Mouse (Mus musculus) cerebellum, adult 9-10 months (tissue): ENCODE measurements around the gene Cox15.
A peak's percentile ranks its signal among the peaks of the same experiment; 100 is the strongest.

Experiments
- DNase-seq: peaks from one replicate; pipeline ENCODE4 v3.0.0; 2022

The Cox15 gene

GRCm38 (mm10) chr19:43752489-43753225, at the start of gene Cox15, which contains the start of gene Cutc:
TSS of gene Cox15 (minus strand) at chr19:43753000.
TSS of gene Cutc (plus strand) at chr19:43752996.
- peak; percentile 95 for DNase-seq

- no peak for DNase-seq
These were observed 48.7 kb upstream of the Cox15 start for GRCm38 (mm10) chr19:43801427-43802051.

DNA sequence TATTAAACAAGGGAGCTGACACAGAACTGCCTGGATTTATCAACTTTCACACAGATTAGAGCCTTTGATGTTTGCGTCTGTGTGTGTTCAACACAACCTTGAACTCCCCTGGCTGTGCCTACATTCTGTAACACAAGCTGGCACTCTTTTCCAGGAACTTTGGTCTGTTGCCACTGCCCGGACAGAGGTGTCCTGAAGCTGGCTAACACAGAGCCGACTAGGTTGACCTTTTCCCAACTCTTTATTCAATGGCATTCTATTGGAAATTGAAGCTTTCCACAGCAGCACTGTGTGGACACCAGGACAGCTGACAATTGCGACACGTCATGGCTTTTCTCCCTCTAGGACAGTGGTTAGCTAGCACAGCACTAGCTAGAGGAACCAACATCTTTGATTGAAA, 44.4 kb upstream of the Cox15 start:
- DNase-seq = no peak

- no peak for DNase-seq
These were observed 42.7 kb upstream of the Cox15 start for GRCm38 (mm10) chr19:43795511-43795910.

DNA sequence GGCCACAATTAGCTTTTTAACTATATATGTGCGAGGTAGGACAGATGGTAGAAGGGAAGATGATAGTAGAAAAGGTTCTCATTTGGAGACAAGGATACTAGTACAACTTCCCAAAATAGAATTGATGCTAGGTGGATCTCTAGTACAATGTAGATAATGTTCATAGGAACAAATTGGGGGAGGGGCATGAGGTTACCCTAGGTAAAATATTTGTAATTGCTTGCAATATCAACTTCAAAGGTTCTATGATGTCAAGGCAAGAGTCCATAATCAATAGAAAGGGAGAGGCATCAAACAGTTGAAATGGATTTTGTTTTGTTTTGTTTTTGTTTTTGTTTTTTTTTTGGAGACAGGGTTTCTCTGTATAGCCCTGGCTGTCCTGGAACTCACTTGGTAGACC, 41.2 kb upstream of the Cox15 start:
- DNase-seq = no peak

- DNase-seq = no peak
These were observed 39.7 kb upstream of the Cox15 start for GRCm38 (mm10) chr19:43792537-43792936.

DNA sequence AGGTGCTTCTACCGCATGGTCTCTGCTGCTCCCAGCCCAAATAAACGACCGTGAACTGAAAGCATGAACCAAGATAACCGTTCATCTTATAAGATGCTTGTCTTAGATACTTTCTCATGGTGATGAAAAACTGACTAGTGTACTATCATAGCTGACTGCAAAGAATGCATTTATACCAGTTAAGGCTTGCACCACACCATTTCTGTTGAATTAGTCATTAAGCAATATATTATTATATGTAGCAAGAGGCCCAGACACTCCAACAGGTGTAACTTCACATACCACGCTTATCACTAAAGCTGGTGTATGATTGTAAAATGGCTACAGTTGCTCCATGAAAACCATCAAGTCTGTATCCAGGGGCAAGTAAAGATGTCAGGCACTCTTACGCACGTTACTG, 37.0 kb upstream of the Cox15 start:
- no peak for DNase-seq

- DNase-seq = no peak
These were observed 33.6 kb upstream of the Cox15 start for GRCm38 (mm10) chr19:43786249-43787026.

DNA sequence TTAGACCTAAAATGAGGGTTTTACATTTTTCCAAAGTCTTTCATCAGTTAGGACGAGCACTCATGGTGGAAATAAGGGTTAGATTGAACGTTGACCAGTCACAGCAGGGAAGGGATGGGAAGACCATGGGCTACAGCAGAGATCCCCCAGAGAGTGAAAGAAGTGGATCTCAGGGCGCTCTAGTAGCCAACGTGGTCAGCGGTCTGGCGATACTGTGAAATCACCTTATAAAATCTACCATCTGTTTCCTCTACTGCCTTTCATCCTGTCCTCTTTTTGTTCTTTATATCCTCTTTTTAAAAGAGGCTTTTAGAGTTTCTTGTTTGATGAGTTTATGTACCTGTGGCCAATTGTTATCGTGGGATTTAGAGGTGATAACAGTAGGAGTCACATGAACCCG, 32.0 kb upstream of the Cox15 start:
- no peak for DNase-seq

- no peak for DNase-seq
These were observed 29.2 kb upstream of the Cox15 start, which contains the start of gene Abcc2 for GRCm38 (mm10) chr19:43781980-43782379. TSS of gene Abcc2 (plus strand) at chr19:43782192.

DNA sequence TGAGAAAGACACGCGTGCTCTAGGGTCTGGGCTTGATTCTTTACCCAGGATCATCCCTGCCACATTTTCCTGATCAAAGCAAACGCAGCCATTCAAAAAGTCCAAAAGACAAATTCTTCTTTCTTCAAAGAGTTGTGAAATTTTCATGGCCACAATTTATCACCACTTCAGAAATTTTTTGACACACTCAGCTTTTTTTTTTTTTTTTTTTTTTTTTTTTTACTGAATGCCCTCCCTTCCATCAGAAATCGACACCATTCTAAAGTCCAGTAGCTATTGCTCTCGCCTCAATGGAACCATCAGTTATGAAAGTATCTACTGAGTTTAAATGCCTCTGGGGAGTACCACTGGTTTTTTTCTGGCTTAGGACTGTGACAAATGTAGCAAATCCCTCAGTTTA, 27.6 kb upstream of the Cox15 start:
- no peak for DNase-seq

GRCm38 (mm10) chr19:43777308-43777707, 24.5 kb upstream of the Cox15 start:
- DNase-seq = no peak

GRCm38 (mm10) chr19:43776561-43776960, 23.8 kb upstream of the Cox15 start:
- no peak for DNase-seq

GRCm38 (mm10) chr19:43775433-43775832, 22.6 kb upstream of the Cox15 start:
- no peak for DNase-seq

DNA sequence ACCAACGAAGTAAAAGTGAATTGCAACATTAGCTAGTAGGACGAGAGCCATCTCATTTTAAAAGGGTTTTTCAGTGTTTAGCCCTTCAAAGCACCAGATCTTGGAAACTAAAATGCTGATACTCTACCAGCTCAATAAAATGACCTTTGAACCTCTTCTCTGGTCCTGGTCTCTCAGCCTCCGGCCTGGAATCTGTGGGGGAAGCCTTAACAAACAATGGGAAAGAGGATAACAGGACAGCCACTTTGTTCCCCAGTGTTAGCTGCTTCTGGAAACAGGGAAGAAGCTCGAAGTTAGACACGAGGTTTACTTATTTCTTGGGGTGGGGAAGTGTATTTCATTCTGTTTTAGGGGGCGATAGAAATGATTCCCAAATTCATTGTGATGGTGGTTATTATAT, 19.5 kb upstream of the Cox15 start:
- DNase-seq = no peak

DNA sequence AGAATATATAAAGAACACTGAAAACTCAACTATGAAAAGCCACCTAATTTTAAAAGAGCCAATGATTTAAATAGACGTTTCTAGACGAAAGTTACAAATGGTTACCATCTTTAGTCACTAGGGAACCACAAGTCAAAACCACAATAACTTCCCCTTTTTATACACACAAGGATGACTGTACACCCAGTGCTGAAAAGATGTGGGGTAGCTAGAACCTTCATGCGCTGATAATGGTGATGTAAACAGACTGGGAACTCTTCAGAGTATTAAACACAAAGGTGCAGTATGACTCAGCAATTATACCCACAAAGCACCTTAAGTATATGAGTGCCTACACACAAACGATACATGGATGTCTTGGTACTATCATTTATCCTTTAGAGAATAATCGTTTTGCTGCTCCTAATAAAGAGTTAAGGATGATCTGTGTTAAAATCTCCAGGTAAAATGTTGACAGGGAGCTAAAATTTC, 18.7 kb upstream of the Cox15 start:
- DNase-seq = no peak

DNA sequence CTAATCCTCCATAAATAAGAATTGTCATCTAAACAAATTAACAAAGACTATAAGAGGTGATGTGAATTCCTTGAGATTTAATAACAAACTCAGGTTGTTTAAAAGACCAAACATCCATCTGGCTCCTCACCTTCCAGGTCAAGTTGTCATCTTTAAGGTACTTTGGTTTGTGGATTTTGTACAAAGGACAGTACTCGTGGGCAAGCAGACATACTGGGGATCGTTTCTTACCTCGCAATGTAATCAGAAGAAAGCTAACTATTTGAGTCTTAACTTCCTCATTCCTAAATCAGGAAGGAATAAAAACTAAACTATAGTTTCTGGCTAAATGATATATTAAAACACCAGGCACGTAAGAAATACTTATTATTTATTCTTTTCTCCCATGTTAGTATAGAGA, 17.8 kb upstream of the Cox15 start:
- no peak for DNase-seq

DNA sequence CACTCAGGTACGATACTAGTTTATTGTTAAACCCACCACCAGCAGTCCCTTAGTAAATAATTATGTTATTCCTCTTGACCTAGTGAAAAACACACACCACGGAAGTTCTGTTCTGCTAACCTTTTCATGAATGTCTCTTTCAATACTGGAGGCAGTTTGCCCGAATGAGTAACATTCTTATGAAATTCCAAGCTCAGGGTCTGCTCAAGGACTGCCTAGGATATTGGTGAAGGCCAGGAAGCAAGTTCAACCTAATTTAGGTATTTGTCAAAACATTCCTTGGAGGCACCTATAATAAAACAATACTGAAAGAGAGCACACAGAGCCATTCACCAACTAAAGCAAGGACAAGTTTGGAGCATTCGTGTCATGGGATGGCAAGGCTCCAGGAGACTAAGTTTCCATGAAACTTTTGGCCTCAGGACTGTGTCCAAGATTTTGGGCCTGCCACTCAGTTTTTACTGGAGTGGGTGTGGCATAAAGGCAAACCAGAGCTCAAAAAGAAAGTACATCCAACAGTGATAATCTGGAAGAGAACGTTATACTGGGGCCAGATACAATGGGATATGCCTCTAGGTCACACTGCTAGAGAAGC, 16.7 kb upstream of the Cox15 start:
- no peak for DNase-seq

DNA sequence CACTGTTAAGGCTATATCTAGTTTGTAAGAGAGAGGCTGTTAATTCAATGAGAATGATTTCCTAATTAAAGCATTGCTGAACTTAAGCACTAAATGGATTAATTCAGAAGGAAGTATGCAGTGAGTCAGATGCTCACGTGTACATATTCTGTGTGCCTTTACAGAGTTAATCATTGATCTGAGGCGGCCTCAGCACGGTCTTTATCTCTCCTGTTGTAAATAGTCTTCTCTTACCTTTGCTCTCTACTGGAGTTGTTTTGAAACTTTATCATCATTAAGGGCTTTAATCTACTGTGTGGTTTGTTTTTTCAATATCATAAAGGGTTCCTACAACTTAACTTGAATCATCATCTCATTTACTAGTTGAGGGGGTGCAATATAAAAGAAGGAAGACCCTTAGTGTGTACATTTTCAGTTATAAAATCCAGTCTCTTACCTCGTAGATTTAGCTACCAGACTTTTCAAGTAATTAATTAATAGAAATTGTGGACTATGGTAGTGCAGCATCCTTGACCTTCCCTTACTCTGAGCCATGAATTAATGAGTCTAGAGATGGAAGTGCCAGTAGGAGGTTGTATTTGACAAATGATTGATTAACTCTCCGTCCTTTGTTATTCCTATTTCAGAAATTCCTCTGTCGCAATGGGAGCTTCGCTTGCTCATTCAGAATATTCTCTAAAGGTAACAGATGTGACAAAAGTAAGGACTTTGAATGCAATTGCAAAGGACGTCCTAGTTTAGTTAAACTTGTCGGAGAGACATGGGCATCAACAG, 14.9 kb upstream of the Cox15 start:
- no peak for DNase-seq

DNA sequence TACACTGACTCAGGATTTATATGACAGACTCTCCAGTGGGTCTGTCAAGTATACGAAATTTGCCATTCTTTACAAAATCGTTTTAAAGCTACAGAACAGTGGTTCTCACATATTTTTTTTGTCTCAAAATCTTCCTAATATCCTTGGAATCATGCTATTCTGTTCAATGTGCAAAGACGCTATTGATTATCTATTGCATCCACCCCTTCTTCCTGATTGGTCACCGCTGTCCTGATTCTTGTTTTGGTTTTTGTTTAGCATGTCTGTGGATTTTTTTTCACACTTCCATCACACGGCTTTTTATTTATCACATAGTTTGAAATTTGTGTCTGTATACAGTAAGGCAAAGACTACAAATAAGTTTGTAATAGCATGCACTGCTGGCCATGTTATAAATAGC, 13.7 kb upstream of the Cox15 start:
- no peak for DNase-seq

GRCm38 (mm10) chr19:43762410-43762809, 9.6 kb upstream of the Cox15 start:
- no peak for DNase-seq

DNA sequence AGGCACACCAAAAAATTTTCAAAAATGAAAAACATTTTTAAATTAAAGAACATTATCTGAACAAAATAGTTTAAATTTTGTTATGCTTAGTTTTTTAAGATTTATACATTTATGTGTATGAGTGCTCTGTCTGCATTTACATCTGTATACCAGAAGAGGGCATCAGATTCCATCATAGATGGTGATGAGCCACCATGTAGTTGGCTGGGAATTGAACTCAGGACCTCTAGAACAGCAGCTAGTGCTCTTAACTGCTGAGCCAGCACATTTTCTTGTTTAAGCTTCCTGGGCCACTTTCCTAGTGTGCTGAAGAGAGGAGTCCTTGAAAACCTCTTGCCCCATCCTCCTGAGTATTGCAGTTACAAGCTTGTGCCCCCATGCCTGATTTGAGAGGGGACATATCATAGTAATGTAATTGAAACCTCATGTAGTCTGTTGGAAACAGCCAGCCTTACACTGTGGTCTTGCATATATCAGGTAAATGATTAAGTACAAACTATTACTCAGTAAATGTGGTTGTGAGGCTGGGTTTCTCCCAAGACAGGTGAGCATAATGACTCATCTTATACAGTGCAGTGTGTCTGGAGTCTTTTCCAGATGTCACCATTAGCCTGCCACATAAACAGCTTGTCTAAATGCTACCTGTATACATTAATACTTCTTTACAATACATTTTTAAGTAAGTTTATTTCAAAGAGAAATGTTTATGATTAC, 8.9 kb upstream of the Cox15 start:
- DNase-seq = no peak
